Mouse (Mus musculus): ENCODE data around the gene 2410015M20Rik. TPM values are rescaled to one million over a fixed set of nuclear protein-coding genes. Genes with fewer than 3 reads are reported as not detected.

Gene 2410015M20Rik
- total and polyA plus RNA-seq, 2 experiments from 2014 or later = 72.8 to 196 TPM

DNA sequence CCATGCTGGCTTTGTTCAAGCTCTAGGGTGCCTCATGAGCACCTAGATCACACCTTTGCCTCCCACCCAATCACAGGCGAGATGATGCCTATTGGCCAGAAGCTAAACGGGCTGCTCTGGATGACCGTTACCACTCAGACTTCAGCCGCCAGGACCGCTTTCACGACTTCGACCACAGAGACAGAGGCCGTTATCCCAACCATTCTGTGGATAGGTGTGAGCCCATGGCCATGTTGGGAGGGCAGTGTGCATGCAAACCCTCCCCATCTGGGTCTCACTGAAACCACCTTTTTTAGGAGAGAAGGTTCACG, 5.5 kb downstream of the 2410015M20Rik start:
- ATAC-seq (ENCODE audit: low FRiP score) (no peak), DNase-seq (ENCODE audit: low spot score) (no peak)
- Histone ChIP-seq H3K9ac (replicated peaks; ENCODE audit: low read length, poor library complexity, severe bottlenecking) (no peak overlapping the region), H3K4me2 (ENCODE audit: low read depth, low read length, poor library complexity, severe bottlenecking) (no peak overlapping the region), H3K9me3 (ENCODE audit: low read length) (no peaks in the 10 kb centered on the region), H3K4me3 (ENCODE audit: low read depth, low read length) (no peak overlapping the region), H3K4me1 (ENCODE audit: insufficient read depth, low read length) (peaks cover 5% of the 10 kb centered on the region), H3K27me3 (ENCODE audit: insufficient read depth, low read length) (no peaks in the 10 kb centered on the region), H3K27ac (ENCODE audit: low read depth, low read length) (no peak overlapping the region), H3K36me3 (ENCODE audit: insufficient read depth, low read length) (peaks cover 78% of the 10 kb centered on the region)
- WGBS = 89% methylated on average over 9 of the region's 9 CpGs
- no peak for TF ChIP-seq CTCF (IDR thresholded peaks at IDR 0.05)

DNA sequence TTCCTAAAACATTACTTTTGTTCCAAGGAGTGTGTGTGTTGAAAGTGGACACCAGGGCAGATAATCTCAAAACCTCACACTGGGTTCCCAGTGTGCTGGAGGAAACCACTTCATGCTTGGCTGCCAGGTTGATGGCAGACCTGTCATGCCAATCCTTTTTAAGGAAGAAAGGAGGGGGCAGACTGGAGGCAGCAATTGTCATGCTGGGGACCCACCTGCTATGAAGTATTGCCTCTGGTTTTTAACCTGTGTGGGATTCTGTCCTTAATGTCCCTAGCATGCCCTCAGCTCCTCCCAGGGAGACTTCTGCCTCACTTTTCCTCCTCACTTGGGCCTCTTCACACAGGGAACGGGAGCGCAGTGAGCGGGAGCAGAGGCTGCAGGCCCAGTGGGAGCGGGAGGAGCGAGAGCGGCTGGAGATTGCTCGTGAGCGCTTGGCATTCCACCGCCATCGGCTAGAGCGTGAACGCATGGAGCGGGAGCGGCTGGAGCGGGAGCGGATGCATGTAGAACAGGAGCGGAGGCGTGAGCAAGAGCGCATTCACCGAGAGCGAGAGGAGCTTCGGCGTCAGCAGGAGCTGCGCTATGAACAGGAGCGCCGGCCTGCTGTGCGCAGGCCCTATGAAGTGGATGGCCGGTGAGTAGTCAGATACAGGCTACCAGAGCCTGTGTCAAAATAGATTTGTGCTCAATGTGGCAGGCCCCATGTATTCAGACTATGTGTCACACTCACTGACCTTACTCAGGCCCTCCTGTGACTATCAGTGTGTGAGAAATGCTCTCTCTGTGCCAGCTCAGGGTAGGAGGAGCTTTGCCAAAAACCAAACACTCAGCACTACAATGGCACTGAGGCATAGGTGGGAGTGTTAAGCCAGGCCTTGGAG, 6.1 kb downstream of the 2410015M20Rik start:
- no peaks in the 10 kb centered on the region for H3K9me3 ChIP-seq (ENCODE audit: low read length)
- 94% methylated on average over 28 of the region's 28 CpGs for WGBS
- ATAC-seq (ENCODE audit: low FRiP score) (no peak), DNase-seq (ENCODE audit: low spot score) (no peak)
- H3K4me3 ChIP-seq (ENCODE audit: low read depth, low read length) = no peak overlapping the region
- no peaks in the 10 kb centered on the region for H3K27me3 ChIP-seq (ENCODE audit: insufficient read depth, low read length)
- peaks cover 78% of the 10 kb centered on the region for H3K36me3 ChIP-seq (ENCODE audit: insufficient read depth, low read length)
- TF ChIP-seq CTCF (IDR thresholded peaks at IDR 0.05) = no peak
- no peak overlapping the region for H3K9ac ChIP-seq (replicated peaks; ENCODE audit: low read length, poor library complexity, severe bottlenecking)
- peaks cover 1% of the 10 kb centered on the region for H3K4me1 ChIP-seq (ENCODE audit: insufficient read depth, low read length)
- H3K4me2 ChIP-seq (ENCODE audit: low read depth, low read length, poor library complexity, severe bottlenecking) = no peak overlapping the region
- no peak overlapping the region for H3K27ac ChIP-seq (ENCODE audit: low read depth, low read length)

DNA sequence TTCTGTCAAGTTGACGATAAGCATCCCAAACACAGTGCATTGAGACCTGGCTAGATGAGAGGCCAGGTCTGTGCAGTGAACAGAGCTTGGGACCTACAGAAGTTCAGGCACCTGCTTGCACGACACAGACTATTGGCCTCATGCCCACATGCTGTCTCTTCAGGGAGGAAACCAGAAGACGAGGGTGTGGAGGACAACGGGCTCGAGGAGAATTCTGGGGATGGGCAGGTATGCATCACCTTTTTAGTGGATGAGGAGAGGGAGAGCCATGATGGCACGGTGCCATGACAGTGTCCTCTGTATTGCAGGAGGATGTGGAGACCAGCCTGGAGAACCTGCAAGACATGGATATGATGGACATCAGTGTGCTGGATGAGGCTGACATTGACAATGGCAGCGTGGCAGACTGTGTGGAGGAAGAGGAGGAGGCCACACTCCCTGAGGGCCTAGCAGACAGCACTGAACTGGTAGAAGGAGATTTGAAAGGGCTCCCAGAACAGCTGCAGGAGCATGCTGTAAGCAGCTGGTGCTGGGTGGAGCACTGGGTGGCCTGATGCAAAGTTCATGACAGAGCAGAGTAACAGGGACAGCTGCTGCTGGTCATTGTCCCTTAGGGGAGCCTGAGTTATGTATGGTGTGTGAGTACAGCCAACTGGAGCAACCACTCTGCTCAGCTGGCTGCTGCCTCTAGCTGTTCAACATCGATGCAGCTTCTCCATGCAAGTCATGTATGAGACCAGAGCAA, 15.9 kb downstream of the 2410015M20Rik start:
- H3K36me3 ChIP-seq (ENCODE audit: insufficient read depth, low read length) = peaks cover 88% of the 10 kb centered on the region
- 91% methylated on average over 8 of the region's 8 CpGs for WGBS
- H3K9me3 ChIP-seq (ENCODE audit: low read length) = no peaks in the 10 kb centered on the region
- H3K4me3 ChIP-seq (ENCODE audit: low read depth, low read length) = no peak overlapping the region
- DNase-seq (ENCODE audit: low spot score) (no peak), ATAC-seq (ENCODE audit: low FRiP score) (no peak)
- H3K4me1 ChIP-seq (ENCODE audit: insufficient read depth, low read length) = no peaks in the 10 kb centered on the region
- H3K4me2 ChIP-seq (ENCODE audit: low read depth, low read length, poor library complexity, severe bottlenecking) = no peak overlapping the region
- no peaks in the 10 kb centered on the region for H3K27me3 ChIP-seq (ENCODE audit: insufficient read depth, low read length)
- TF ChIP-seq CTCF (IDR thresholded peaks at IDR 0.05) = no peak
- H3K9ac ChIP-seq (replicated peaks; ENCODE audit: low read length, poor library complexity, severe bottlenecking) = no peak overlapping the region
- H3K27ac ChIP-seq (ENCODE audit: low read depth, low read length) = no peak overlapping the region

DNA sequence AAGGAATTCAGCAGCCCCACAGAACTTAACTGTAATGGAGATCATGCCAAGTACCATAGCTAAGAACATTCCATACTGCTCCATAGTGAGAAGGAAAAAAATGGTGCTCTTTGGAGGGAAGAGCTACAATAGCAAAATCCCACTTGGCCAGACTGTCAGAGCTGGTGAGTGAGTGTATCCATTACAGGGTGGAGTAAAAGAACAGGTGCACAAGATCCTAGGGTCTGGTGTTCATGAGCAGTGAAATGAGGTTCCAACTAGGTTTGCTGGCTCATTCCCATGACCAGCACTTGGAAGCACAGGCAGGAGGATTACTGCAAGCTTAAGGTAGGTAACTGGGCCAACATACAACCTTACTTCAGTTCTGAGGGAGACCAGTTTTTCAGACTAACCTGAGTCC, 17.0 kb downstream of the 2410015M20Rik start:
- no peak for DNase-seq (ENCODE audit: low spot score)
- no peak overlapping the region for H3K27ac ChIP-seq (ENCODE audit: low read depth, low read length)
- peaks cover 88% of the 10 kb centered on the region for H3K36me3 ChIP-seq (ENCODE audit: insufficient read depth, low read length)
- no peak overlapping the region for H3K4me2 ChIP-seq (ENCODE audit: low read depth, low read length, poor library complexity, severe bottlenecking)
- H3K9ac ChIP-seq (replicated peaks; ENCODE audit: low read length, poor library complexity, severe bottlenecking) = no peak overlapping the region
- no peak overlapping the region for H3K4me3 ChIP-seq (ENCODE audit: low read depth, low read length)
- H3K4me1 ChIP-seq (ENCODE audit: insufficient read depth, low read length) = 0 out of 2 replicates have a peak, but pooled peaks cover under 1% of the 10 kb centered on the region
- no peaks in the 10 kb centered on the region for H3K9me3 ChIP-seq (ENCODE audit: low read length)
- no peak for ATAC-seq (ENCODE audit: low FRiP score)
- TF ChIP-seq CTCF (IDR thresholded peaks at IDR 0.05) = no peak
- no peaks in the 10 kb centered on the region for H3K27me3 ChIP-seq (ENCODE audit: insufficient read depth, low read length)

DNA sequence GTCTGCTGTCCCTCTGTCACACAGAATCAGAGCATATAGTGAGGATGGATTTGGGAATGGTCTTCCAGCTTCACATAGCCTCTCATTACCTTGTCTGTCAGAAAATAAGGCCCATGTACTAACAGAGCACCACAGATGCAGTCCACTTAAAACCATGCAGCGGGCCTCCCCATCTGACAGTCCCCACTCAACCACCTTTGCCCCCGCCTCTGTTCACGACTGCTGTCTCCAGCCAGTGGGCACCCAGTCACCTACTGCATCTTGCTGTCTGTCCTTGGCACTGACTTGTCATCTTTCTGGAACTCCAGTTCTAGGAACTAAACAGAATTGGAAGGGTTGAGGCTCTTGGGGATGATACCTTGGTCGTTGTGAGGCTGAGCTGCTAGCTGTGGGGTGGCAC, 20.6 kb downstream of the 2410015M20Rik start:
- ATAC-seq (ENCODE audit: low FRiP score) (no peak), DNase-seq (ENCODE audit: low spot score) (no peak)
- no peak overlapping the region for H3K4me2 ChIP-seq (ENCODE audit: low read depth, low read length, poor library complexity, severe bottlenecking)
- no peak for TF ChIP-seq CTCF (IDR thresholded peaks at IDR 0.05)
- no peaks in the 10 kb centered on the region for H3K9me3 ChIP-seq (ENCODE audit: low read length)
- H3K36me3 ChIP-seq (ENCODE audit: insufficient read depth, low read length) = peaks cover 56% of the 10 kb centered on the region
- no peak overlapping the region for H3K4me3 ChIP-seq (ENCODE audit: low read depth, low read length)
- H3K27ac ChIP-seq (ENCODE audit: low read depth, low read length) = no peak overlapping the region
- H3K27me3 ChIP-seq (ENCODE audit: insufficient read depth, low read length) = no peaks in the 10 kb centered on the region
- no peak overlapping the region for H3K9ac ChIP-seq (replicated peaks; ENCODE audit: low read length, poor library complexity, severe bottlenecking)
- peaks cover 16% of the 10 kb centered on the region for H3K4me1 ChIP-seq (ENCODE audit: insufficient read depth, low read length)
- 97% methylated on average over 4 of the region's 4 CpGs for WGBS

DNA sequence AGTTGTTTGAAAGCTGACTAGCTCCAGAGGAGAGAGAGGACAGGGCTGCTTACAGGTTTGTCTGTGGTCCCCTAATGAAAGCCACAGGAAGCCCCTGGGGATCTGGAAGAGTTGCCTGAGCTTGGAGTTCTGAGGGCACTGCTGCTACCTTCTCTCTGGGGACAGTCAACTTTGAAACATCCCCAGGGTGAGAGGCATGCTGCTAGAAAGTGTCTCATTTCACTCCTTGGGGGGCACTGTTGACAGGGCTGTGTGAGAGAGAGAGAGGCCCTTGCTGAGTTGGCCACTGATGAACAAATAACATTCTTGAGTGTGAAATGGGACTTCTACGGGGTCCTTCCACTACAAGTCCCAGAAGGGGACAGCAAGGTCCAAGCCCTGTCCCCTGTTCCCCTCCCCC, 21.8 kb downstream of the 2410015M20Rik start:
- TF ChIP-seq CTCF (IDR thresholded peaks at IDR 0.05) = no peak
- H3K4me2 ChIP-seq (ENCODE audit: low read depth, low read length, poor library complexity, severe bottlenecking) = no peak overlapping the region
- WGBS = 67% methylated on average over 1 of the region's 1 CpGs
- H3K27me3 ChIP-seq (ENCODE audit: insufficient read depth, low read length) = no peaks in the 10 kb centered on the region
- H3K36me3 ChIP-seq (ENCODE audit: insufficient read depth, low read length) = peaks cover 47% of the 10 kb centered on the region
- H3K9me3 ChIP-seq (ENCODE audit: low read length) = no peaks in the 10 kb centered on the region
- DNase-seq (ENCODE audit: low spot score) (no peak), ATAC-seq (ENCODE audit: low FRiP score) (no peak)
- H3K4me1 ChIP-seq (ENCODE audit: insufficient read depth, low read length) = peaks cover 24% of the 10 kb centered on the region
- no peak overlapping the region for H3K4me3 ChIP-seq (ENCODE audit: low read depth, low read length)
- H3K9ac ChIP-seq (replicated peaks; ENCODE audit: low read length, poor library complexity, severe bottlenecking) = no peak overlapping the region
- no peak overlapping the region for H3K27ac ChIP-seq (ENCODE audit: low read depth, low read length)
